Mouse (Mus musculus): ENCODE results near the gene Hist2h2bb. TPM values are rescaled to one million over a fixed set of nuclear protein-coding genes. Genes with fewer than 3 reads are reported as not detected.
"Not testable (repeated sequence)": the region's sequence is repeated elsewhere in the genome, so short reads cannot be mapped to it uniquely, and the experiment has no call there.

Hist2h2bb gene
- total RNA-seq, 2 experiments from 2014 or later = 28.9 to 35.3 TPM

DNA sequence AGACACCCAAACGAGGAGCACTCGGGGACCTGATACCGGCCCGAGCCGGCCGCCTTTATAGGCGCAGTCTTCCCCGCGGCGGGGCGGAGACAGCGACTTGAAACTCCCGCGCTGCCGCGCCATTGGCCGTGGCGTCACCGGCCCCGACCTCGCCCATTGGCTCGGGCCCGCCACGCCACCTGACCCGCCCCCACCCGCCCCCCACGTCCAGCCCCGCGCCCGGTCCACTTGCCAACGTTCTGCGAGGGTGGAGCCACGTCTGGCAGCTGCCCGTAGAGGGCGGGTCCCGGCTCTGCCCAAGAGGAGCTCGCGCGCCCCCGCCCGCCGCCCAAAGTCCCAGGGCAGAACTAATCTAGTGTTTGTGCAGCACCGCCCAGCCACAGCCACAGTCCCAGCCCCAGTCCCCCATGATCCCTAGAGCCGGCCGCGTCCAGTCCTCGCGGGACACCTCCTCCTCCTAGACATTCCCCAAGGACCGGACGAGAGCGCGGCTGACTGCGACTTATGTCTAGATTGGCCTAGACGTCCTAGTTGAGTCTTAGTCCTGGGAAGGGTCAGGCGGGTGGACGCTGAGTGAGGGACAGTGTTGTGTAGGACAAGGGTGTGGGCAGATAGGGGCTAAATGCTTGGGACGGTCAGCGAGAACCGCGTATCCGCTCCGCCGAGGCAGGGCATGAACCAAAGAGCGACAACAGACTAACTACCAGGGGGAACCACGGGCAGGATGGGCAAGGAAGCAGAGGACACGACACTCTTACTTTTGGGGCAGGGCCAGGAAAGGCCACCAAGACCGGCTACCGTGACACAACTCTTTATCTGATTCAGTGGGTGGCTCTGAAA, 30.4 kb upstream of the Hist2h2bb start, which contains the start of gene Hist2h3c2:
TSS of gene Hist2h3c2 (minus strand) at position 174 of the 840 bp plus-strand sequence.
- intact Hi-C loops (cut with DNase I) = not testable (repeated sequence)

GRCm38 (mm10) chr3:96239949-96240798, 29.4 kb upstream of the Hist2h2bb start, which contains the start of gene Hist2h2aa2:
Gene Hist2h2aa2, minus strand, starts transcription at chr3:96240276.
- intact Hi-C loops (cut with DNase I) = not testable (repeated sequence)
- DNase-seq = peak; percentile 93 to 98

More for the DNA sequence above, 30.4 kb upstream of the Hist2h2bb start, which contains the start of gene Hist2h3c2:
- peak in 1 of 2 experiments; percentile 49 for DNase-seq

- intact Hi-C loops (cut with DNase I) = no loop called here
- DNase-seq = no peak
Measured at GRCm38 (mm10) chr3:96240799-96241197, 28.8 kb upstream of the Hist2h2bb start.

DNA sequence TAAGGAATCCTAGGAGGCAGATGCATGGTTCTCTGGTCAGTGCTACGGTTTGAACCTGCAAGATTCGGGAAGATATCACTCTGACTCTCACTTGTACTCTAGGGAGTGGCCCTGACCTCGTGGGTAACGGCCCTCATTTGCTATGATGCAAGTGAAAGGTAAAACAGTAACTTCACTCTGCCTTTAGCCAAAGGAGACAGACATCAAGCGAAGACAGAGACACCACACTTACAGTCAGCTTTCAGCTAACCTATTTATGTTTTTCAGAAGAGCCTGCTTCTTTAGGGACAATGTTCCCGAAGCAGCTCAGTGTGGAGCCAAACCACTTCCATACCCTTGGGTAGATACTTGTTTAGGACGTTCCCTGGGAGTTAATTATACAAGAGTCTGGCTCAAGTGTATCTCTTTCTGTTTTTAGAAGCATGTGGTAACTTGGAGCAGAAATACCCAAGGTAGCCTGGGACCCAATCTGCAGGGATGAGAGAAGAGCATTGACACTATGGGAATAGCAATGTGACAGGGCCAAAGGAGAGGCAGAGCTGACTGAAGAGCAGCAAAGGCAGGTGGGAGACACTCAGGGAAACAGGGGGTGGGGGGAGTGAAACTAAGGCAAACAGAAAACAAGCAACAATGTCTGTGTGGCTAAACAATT, 25.5 kb upstream of the Hist2h2bb start:
- intact Hi-C loops (cut with DNase I) = no loop called here
- DNase-seq = no peak

DNA sequence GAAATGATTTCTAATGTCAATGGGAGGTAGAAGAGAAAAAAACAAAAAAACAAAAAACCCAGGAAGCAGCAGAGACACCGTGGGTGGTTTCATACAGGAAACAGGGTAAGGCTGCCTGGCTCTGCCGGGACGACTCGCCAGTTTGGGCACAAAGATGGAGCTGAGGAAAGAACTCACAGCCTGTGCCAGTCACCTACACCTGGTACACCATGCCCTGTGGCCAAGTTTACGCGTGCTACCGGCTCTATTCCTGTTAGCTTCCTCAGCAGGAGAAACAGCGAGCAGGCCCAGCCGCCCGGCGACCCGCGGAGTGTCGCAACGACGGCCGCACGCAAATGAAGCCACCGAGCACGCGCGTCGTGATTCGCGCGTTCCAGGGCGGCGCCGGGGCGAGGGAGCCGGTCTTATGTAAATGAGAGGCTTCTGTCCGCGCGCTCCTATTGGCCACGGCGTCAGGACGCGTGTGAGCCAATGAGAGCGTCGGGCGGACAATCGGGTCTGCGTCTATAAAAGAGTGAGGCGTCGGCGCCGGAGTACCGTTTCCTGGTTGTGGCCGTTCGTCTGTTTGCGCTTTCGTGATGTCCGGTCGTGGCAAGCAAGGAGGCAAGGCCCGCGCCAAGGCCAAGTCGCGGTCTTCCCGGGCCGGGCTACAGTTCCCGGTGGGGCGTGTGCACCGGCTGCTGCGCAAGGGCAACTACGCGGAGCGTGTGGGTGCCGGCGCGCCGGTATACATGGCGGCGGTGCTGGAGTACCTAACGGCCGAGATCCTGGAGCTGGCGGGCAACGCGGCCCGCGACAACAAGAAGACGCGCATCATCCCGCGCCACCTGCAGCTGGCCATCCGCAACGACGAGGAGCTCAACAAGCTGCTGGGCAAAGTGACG, 24.3 kb upstream of the Hist2h2bb start, which contains the start of gene Hist2h2aa1:
TSS of gene Hist2h2aa1 (plus strand) at position 495 of the 884 bp plus-strand sequence.
- intact Hi-C loops (cut with DNase I) = not testable (repeated sequence)

DNA sequence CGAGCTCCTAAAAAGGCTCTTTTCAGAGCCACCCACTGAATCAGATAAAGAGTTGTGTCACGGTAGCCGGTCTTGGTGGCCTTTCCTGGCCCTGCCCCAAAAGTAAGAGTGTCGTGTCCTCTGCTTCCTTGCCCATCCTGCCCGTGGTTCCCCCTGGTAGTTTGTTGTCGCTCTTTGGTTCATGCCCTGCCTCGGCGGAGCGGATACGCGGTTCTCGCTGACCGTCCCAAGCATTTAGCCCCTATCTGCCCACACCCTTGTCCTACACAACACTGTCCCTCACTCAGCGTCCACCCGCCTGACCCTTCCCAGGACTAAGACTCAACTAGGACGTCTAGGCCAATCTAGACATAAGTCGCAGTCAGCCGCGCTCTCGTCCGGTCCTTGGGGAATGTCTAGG, 23.5 kb upstream of the Hist2h2bb start:
- intact Hi-C loops (cut with DNase I); DNase-seq: not testable (repeated sequence)

More for the DNA sequence above, 24.3 kb upstream of the Hist2h2bb start, which contains the start of gene Hist2h2aa1:
- peak; percentile 78 to 87 for DNase-seq

DNA sequence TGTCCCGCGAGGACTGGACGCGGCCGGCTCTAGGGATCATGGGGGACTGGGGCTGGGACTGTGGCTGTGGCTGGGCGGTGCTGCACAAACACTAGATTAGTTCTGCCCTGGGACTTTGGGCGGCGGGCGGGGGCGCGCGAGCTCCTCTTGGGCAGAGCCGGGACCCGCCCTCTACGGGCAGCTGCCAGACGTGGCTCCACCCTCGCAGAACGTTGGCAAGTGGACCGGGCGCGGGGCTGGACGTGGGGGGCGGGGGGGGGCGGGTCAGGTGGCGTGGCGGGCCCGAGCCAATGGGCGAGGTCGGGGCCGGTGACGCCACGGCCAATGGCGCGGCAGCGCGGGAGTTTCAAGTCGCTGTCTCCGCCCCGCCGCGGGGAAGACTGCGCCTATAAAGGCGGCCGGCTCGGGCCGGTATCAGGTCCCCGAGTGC, 23.1 kb upstream of the Hist2h2bb start, which contains the start of gene Hist2h3c1:
TSS of gene Hist2h3c1 (plus strand) at position 259 of the 430 bp plus-strand sequence.
- DNase-seq; intact Hi-C loops (cut with DNase I): not testable (repeated sequence)

- intact Hi-C loops (cut with DNase I) = no loop called here
- no peak for DNase-seq
Measured at GRCm38 (mm10) chr3:96247356-96248140, 22.0 kb upstream of the Hist2h2bb start.

- no peak for DNase-seq
- intact Hi-C loops (cut with DNase I) = no loop called here
Measured at GRCm38 (mm10) chr3:96248141-96249033, 21.2 kb upstream of the Hist2h2bb start.

- intact Hi-C loops (cut with DNase I) = no loop called here
- DNase-seq = no peak
Measured at GRCm38 (mm10) chr3:96249034-96249345, 20.6 kb upstream of the Hist2h2bb start.

DNA sequence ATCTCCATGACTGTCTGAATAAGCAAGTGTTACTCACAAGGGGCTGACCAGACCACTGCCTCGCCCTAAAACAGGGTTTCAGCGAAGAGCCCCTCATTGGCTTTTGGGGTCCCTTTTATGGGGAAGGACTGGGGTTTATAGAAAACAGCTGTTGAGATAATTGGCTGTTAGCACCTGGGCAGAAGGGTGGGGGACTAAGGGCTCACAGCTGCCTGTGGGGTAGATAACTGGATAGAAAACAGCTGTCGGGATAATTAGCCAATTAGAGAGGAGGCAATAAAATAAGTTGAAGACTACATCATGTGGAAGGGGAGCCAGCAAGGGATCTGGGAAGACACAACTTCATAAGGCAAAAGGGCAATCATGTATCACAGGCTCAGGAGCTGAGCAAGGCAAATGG, 18.7 kb upstream of the Hist2h2bb start:
- intact Hi-C loops (cut with DNase I) = no loop called here
- DNase-seq = no peak

DNA sequence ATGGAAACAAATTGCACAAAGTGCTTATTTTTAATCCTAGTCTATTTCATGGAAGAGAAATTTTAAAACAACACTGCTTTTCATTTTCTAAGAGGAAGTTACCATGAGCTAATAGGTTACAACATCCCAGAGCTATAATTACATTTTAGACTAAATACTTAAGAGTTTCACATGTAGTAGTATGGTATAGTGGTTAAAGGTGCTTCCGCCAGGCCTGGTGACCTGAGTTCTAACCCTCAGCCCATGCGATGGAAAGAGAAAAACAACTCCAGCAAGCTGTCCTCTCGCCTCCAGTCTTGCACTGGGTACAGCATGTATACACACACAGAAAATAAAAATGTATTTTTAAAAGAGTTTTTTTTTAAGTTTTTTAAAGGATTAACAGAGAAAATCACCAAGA, 17.8 kb upstream of the Hist2h2bb start:
- no peak for DNase-seq
- intact Hi-C loops (cut with DNase I) = no loop called here

DNA sequence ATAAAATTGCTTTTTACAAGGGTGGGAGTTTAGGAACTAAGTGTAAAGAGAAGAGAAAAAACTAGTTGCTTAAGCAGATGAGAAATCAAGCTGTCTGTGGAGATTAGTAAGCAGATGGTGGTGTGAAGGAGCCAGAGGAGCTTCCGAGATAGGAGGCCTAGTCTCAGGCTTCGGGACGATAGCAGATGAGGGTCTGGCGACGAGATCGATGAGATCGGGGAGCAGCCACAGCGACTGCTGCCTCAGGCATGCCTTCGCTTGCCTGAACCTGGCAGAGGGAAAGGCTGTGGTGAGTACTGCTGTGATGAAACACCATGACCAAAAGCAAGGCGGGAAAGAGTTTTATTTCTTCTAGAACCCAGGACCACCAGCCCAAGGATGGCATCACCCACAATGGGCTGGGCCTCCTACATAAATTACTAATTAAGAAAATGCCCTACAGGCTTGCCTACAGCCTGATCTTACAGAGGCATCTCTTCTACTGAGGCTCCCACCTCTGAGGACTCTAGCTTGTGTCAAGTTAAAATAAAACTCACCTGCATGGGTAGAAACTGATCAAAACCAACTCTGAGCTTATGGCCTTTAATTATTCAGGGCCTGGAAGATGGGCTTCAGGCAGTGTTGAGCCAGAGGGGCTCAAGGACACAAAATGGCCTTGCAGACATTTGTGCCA, 14.7 kb upstream of the Hist2h2bb start:
- intact Hi-C loops (cut with DNase I) = no loop called here
- no peak for DNase-seq

- intact Hi-C loops (cut with DNase I) = no loop called here
- no peak for DNase-seq
Measured at GRCm38 (mm10) chr3:96255926-96256593, 13.5 kb upstream of the Hist2h2bb start.

DNA sequence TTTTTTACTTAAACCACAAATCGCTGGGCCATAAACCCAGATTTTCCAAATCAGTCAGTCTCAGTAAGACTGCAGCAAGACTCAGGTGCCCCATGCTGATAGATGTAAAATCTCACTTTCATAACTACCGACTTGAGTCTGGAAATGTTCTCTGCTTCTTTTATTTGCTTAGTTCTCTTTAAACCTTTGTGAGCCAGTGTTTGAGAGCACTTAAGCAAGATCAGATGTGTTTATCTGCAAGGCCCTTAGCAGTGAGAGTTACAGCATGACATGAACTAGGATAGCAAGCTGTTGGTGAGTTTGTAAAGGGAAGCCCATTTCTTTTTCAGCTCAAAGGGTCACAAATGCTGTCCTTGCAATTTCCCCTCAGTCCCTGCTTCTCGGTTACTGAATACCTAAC, 12.4 kb upstream of the Hist2h2bb start:
- intact Hi-C loops (cut with DNase I) = no loop called here
- DNase-seq = no peak

DNA sequence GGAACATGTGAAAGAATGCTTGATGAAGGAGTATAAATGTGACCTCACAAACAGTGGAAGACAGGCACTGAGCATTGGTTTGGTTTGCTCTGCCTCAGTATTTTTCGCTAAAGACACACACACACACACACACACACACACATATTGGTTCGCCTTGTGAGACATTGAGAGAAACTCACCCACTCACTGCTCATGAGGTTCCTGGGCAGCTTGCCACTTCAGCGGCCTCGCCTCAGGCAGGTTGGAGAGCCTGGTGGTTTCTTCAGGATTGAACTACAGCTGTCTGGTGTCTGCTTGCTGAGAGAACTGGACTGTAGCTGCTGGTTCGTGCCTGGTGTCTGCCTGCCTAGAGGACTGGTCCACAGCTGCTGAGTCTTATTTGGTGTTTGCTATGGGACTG, 9.3 kb upstream of the Hist2h2bb start:
- no peak for DNase-seq
- intact Hi-C loops (cut with DNase I) = loop anchor here (10.0 kb wide), 1 partner anchor 195 kb away; no protein-coding TSS in a partner anchor

All from gastrocnemius, postnatal 36 days (tissue).